Mouse (Mus musculus) spleen, postnatal 36 days (tissue): ENCODE data around the gene Dap.

Source experiments
- DNase-seq, 2 experiments: peaks; one replicate each; pipeline ENCODE4 v3.0.0; 2022; ENCODE audit warnings: low spot score in 2 of 2, mixed read lengths in 1 of 2

Gene Dap

GRCm38 (mm10) chr15:31262361-31262760 is 38.2 kb downstream of the Dap start:
- no peak for DNase-seq

DNA sequence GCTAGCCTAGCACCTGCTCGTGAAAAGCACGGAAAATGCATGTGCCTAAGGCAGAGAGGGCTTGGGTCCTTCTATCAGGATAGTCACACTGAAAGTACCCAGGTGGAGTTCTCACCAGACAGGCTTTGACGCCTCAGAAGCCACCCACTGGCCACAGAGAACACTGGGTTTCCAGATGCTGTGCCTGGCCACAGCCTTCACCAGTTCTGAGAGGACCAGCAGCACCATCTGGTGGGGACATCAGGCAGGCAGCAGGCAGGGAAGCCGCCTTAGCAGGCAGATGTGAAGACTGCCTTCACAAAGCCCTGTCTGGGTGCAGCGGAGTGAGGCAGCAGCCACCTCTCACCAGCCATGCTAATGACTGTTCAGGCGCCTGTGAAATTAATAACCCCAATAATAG is 40.7 kb downstream of the Dap start:
- peak; percentile 39 to 46 for DNase-seq

GRCm38 (mm10) chr15:31265404-31265803 is 41.3 kb downstream of the Dap start:
- DNase-seq: no peak

DNA sequence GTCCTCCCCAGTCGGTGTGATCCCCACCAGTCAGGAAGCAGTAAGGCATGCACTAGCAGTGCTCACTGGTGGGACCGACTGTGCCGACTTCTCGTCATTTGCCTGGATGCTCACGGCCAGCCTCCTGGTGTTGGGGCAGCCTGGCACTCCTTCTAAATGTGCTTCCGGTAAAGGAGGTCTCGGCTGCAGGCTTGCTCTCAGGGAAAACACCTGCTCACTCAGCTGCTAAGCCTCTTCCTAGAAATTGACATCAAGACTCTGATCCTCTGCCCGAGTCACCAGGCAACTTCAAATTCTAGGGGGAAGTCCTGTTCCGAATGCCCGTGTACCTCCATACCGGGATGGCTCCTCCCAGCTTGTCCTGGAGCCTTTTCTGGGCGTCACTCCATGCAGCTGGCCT is 41.7 kb downstream of the Dap start:
- DNase-seq: no peak

DNA sequence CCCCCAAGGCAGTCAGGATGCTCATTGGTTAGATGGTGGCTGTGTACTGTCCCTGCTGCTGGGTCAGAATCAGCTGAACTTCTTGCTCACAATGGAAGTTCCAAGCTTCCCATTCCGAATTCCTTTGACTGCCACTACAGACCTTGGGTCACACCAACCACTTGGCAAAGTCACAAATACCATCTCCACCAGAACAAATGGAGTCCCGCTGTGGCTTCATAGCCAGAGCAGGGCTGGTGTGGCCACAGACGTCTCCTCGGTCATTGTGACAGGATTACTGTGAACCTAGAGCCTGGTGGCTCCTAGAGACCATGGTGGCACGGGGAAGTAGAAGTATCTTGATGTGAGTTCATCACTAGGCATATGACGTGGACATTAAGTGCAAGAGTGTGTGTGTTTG is 44.0 kb downstream of the Dap start:
- no peak for DNase-seq

GRCm38 (mm10) chr15:31269558-31269957 is 45.4 kb downstream of the Dap start:
- no peak for DNase-seq

DNA sequence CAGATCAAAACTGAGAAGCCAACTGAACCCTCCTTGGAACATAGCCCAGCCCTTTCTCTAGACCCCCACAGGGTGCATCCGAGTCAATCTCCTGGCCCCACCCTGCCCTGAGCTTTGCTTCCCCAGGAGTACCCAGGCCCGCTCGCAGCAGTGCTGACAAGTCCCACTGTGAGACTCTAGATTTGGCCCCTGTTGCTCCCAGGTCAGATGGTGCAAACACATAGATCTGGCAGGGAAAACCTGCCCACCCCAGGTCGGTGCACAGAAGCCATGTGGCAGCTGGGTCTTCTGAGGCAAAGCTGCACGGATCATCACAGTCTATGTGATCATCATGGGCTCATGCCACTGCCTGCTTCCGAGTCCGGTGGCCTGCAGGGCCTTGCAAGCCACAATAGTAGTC is 48.6 kb downstream of the Dap start:
- no peak for DNase-seq

DNA sequence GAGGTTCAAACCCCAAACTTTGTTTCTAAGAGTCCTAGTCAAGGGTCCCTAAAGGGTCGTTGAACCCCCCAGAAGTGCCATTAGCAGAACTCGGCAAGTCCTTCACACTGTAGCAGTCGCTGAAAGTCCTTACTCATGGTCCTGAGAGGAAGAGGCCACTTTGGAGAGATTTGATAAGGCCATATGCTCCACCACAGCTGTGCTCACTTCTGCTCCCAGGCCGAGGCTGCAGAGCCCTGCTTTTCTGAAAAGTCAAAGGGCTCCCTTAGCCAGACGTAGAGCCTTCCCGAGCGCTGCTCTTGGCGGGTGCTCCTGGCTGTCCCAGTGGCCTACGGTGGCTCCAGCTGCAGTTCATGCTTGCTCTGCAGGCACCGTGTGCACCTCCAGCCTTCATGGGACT is 49.4 kb downstream of the Dap start:
- DNase-seq: no peak

GRCm38 (mm10) chr15:31278090-31278489 is 54.0 kb downstream of the Dap start:
- DNase-seq: no peak

GRCm38 (mm10) chr15:31279120-31279519 is 55.0 kb downstream of the Dap start:
- DNase-seq: no peak

- peak; percentile 66 to 69 for DNase-seq
Observed at GRCm38 (mm10) chr15:31279577-31280004, 55.5 kb downstream of the Dap start.

GRCm38 (mm10) chr15:31280059-31280458 is 55.9 kb downstream of the Dap start:
- no peak for DNase-seq

- DNase-seq: no peak
Observed at GRCm38 (mm10) chr15:31280683-31281082, 56.6 kb downstream of the Dap start.

DNA sequence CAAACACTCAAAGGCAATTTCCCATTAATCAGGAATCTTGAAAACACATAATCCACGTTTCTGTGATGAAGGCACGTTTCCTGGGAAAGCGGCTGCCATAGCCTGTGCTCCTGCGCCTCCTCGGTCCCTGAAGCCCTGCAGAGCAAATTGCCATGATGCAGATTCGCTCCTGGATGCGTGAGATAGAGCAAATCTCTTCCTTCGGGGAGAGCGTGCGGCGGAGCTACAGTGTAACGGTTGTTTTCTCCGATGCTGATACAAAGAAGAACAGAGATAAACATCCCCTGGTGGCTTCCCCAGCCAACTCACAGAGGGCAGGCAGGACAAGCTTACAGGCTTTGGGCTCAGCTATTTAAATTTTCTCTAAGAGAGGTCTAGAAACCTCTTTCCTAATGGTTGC is 57.7 kb downstream of the Dap start:
- no peak for DNase-seq

DNA sequence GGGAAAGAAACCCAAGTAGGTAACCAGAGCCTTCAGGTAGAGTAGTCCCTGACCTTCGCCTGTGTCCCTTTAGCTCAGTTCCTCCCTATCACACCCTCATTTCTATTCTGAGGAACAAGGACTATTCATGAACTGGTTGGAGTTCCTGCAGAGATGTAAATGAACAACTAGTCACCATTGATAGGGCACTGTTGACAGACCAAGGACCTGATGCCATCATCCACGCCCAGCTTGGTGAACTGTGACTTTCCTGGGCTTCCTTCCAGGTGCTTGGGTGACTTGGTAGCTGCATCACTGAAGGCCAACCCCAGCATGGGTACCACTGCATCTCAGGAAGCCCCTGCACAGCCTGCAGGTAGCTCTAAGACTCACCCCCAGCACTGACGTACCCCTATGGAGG is 58.2 kb downstream of the Dap start:
- no peak for DNase-seq

- no peak for DNase-seq
Observed at GRCm38 (mm10) chr15:31284142-31284541, 60.0 kb downstream of the Dap start.

- no peak for DNase-seq
Observed at GRCm38 (mm10) chr15:31284922-31285631, 61.0 kb downstream of the Dap start.

GRCm38 (mm10) chr15:31285695-31286094 is 61.6 kb downstream of the Dap start:
- no peak for DNase-seq

DNA sequence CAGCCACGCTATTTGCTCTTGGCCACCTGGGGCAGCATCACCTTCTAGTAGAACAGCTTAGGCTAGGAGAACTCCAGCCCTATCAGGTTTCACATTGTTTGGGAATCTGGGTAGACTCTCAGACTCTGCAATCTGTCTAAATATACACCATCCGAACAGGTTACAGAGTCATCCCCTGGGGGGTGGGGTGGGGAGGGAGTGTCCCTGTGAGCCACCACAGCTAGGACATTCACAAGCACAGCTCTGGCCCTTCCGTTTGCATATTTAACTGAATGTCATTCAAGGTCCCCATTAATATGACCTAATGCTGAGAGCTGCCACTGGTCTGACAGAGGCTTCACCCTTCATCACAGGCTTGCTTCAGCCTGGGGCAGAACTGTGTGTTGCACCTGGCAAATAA is 68.5 kb downstream of the Dap start:
- DNase-seq: no peak

- DNase-seq: no peak
Observed at GRCm38 (mm10) chr15:31294311-31294710, 70.2 kb downstream of the Dap start.

DNA sequence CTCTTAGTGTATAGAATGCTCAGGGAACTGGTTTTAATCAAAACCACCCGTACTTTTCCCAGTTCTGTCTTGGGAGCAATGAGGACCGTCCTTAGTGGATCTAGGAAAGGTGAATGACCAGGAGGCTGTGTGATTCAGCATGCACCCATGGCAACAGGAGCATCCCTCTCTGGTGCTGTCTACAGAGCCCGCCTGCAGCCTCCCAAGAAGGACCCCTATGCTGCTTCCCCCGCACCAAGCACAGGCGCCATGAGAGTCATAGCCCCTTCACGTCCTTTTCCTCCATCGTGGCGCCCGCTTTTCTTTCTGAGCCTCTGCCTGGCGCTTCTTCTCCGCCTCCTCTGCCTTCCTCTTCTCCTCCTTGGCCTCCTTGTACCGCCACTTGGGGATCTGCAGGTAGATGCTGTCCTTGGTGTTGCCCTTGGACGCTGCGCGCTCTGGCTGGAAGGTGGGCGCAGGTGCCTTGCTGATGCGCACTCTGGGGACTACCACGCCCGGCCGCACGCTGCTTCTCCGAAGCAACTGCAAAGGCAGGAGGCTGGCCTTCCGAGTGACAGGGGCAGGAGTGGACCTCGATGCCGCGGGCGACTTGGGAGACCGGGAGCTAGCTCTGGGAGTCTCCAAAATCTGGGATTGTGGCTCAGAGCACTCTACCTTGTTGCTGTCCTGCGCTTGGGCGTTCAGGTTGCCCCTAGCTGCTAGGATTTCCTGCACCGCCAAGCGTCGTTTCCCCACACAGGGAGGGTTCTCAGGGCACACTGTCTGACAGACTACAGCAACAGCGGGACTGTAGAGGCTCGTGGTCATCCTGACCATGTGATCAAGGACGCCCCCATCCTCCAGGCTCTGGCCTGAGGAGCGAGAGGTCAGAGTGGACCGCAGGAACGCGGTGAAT is 73.0 kb downstream of the Dap start:
- DNase-seq: no peak

DNA sequence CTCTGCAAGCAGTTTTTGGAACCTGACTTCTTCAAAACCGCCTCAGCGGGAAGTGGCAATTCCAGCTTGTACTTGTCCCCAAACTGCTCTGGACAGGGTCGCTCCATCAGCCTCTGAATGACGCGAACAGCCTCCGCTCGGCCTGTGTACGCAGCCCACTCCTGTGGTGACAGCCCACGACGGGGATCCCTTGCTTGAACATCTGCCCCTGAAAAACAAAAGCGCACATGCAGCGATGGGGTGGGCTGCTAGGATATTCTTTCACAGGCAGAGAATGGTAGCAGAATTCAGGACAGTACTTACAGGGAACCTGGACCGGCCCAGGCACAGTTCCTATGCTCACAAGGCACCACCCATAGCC is 73.6 kb downstream of the Dap start:
- DNase-seq: no peak

DNA sequence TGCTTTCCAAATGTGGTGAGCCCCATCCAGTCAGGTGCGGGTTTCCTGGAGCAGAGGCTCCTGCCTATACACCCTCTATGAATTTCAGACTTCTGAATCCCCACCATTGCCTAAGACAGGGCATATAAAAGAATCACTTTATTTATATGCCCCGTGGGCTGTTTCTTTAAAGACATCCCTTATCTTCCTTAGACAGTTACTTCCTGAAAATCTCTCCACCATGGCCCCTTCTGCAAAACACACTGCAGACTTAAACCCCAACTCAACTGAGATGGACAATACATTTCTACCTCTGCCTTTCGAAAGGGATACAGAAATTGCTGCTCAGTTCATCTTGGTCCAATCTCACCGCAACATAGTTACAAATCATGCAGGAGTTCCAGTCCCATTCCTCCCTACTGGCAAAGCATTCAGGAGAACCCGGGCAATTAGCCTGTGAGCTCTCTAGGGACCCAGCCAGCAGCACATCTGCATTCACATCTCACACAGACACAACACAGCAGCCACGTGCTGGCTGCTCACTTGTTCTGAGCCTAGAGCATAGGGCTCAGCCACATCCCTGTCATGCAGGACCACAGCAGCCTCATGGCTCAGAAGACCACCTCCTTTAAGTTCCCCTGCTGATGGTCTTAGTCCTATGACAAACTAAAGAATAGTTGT is 75.3 kb downstream of the Dap start:
- no peak for DNase-seq
